Mouse (Mus musculus) right cerebral cortex, postnatal 10 days (tissue): ENCODE data around the gene Cbl.

Source experiments
- DNase-seq, 2 experiments: peaks; one replicate each; pipeline ENCODE4 v3.0.0; 2021; ENCODE audit warnings: low spot score in 2 of 2

Cbl gene

DNA sequence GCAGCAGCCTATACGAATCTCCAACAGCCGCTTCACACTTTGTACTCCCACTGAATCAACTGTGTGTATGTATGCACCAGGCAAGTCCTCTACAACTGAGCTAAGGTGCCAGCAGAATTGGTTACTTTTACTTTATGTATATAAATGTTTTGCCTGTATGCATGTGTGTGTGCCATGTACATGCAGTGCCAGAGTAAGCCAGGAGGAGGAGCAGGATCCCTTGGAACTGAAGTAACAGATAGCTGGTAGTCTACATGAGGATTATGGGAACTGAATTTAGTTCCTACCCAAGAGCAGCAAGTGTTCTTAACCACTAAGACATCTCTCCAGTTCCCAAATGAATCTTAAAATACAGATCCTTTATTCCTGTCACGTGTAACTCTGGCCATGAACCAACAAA is 51.6 kb downstream of the Cbl start:
- DNase-seq: no peak

DNA sequence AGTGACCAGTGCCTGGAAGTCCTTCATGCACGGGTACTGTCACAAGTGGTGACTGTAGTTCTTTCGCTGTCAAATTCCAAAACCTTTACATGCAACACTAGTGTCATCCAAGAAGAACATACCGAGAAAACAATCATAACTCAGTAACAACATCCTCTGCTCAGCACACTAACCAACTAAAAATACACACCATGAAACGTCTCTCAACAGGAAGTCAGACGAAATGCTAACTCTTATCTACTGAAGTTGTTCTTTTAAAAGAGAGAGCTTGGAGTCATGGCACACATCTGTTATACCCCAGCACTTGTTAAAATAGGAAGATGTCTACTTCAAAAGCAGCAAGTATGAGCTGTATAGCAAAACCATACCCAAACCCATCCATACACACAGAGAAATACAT is 52.3 kb downstream of the Cbl start:
- no peak for DNase-seq

DNA sequence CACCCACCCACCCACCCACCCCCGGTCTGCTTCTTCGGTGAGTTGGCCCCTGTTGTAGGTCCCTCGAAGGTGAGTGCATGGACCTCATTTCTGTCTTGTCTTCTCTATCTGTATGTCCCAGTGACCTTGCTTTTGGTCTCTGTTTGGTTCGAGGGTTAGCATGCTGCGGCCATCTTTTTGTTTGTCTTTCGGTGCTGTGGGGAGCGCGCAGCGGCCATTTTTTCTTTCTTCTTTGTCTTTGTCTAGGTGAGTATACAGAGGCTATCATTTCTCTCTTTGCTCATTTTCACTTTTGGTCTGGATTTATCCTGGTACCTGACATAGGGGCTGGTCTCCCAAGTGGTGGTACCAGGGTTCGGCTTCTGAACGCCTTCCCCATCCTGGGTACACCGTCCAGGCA is 55.0 kb downstream of the Cbl start:
- no peak for DNase-seq

DNA sequence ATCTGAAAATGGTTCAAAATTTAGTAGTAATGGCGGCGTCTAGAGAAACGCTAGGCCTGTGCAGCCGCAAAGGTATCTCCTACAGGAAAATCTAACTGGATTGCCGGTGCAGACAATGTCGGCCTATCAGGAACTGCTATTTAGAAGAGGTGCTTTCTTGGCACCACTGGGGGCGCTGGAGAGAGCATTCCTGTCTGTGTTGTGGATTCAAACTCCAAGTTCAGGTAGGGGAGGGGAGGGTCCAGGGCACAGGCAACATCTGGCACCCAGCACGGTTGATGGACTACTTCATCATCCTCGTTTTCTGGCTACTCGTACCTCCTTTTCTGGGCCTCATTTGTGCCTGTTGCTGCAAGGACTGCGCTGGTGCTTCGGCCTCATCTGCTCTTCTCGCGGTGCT is 55.5 kb downstream of the Cbl start:
- DNase-seq: peak in 1 of 2 experiments; percentile 36

DNA sequence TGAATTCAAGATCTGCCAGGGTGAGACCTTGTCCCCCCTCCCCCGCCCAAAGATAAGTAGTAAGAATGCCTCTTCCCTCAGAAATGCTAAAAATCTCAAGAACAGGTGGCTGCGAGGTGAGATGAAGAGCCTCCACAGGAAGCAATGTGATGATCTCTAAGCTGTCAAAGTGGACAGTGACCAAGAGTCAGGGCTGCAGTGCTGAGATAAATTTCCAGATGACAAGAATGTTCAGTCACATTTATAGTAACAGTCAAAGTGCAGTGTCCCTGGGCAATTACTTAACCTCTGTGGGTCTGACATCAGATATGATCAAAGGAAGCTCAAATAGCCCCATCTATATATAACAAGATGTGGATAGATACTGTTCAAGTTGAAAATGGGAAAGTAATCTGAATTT is 56.4 kb downstream of the Cbl start:
- no peak for DNase-seq

DNA sequence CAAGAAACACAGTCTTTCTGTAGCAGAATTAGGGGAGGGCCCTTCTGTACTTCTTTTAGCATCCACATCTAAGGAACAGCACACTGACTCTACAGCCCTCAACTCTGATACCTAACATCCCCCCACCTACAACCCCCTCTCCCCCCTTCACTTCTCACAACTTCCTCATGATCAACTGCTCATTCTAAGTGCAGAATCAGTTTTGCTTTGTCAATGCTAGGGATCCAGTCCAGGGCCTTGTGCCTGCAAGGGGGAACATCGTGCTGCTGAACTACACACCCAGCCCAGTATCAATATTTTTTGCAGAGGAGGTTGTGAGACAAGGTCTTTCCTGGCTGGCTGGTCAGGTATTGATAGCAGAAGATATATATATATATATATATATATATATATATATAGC is 57.9 kb downstream of the Cbl start:
- no peak for DNase-seq

GRCm38 (mm10) chr9:44175556-44175955 is 58.3 kb downstream of the Cbl start:
- DNase-seq: no peak

- no peak for DNase-seq
Observed at GRCm38 (mm10) chr9:44170691-44171151, 63.1 kb downstream of the Cbl start.

DNA sequence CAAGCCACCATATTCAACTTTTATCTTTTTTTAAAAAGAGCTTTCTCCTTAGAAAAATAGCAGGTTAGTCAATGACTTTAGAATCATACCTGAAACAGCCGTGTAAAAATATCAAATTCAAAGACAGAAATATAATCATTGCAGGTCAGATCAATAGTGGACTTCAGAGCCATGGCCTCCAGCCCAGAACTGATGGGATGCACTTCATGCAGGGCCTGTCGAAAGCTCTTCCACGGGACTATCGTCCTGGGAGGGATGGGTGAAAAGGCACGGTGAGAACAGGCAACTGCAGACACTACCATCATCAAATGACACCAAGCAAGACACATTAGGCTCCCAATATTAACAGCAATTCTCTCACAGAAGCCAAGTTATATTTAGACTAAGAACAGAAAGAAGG is 64.9 kb downstream of the Cbl start:
- no peak for DNase-seq

DNA sequence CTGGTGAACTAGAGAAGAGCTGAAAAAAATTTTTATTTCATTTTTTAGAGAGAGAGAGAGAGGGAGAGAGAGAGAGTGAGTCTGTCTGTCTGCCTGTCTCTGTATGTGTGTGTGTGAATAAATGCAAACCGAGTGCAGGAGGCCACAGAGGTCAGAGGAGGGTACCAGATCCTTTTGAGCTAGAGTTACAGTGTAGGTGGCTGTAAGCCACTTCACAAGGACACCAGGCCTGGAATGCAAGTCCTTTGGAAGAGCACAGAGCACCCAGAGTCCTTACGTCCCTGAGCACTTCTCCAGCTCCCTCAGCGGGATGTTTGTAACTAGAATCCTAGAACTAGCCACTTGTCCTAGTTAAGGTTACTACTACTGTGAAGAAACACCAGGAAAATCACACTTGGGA is 74.0 kb downstream of the Cbl start:
- no peak for DNase-seq

GRCm38 (mm10) chr9:44147290-44147689 is 86.6 kb downstream of the Cbl start:
- DNase-seq: no peak

DNA sequence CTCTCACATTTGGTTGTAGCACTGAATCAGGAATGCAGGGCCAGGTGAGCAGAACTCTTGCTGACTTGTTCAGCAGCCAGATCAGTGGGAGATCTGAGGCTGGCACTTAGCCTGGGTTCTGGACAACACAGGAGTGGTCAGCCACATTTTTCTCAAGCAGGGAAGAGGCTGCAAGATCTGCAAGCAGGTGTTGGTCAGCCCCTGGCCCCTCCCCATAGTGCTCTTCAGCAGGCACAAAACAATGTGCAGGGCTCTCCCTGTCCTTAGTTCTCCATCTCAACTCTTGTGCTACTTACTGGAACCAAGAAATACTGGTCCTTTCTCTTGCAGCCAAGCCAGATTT is 89.2 kb downstream of the Cbl start:
- no peak for DNase-seq

- no peak for DNase-seq
Observed at GRCm38 (mm10) chr9:44144023-44144717, 89.7 kb downstream of the Cbl start.

GRCm38 (mm10) chr9:44143421-44143820 is 90.4 kb downstream of the Cbl start:
- DNase-seq: no peak

- no peak for DNase-seq
Observed at GRCm38 (mm10) chr9:44141951-44142350, 91.9 kb downstream of the Cbl start.

GRCm38 (mm10) chr9:44137846-44138245 is 96.0 kb downstream of the Cbl start:
- no peak for DNase-seq

- DNase-seq: no peak
Observed at GRCm38 (mm10) chr9:44135731-44136411, 98.0 kb downstream of the Cbl start.

DNA sequence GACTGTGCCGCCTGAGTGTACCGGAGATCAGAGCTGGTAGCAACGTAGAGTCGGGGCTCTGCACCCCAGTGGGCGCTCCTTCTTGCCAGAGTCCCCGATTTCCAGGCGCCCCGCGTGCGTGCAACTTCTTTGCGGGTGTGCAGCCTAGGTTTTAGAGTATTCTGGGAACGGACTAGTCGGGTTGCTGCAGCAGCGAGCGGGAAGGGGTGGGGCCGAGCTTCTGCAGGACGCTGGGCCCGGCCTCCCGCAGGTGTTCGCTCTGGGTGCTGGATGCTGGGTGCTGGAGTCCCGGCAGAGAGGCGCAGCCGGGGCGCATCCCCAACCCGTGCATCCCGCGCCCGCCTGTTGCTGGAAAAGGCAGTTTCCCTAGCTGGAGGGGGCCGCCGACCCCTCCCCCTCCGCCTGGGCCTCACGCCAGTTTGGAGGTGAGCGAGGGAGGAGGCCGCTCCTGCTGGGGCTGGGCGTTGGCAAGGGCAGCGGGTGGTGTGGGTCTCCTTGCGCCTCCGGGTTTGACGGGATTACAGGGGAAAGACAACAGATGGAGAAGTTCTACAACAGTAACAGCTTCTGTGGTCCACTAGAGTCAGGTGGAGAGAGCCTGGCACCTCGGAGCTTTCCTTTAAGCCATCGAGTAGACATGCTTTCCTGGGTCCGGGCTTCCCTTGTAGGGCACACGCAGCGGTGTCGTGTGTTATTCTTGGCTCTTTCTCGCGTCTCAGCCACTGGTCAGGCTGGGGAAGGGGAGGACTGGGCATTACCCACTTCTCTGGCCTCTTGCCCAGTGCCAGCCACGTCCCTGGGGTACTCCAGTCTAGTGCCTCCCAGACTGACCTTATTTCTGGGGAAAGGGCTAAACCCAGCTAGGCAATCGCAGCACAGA is 98.8 kb downstream of the Cbl start:
- no peak for DNase-seq

- peak in 1 of 2 experiments; percentile 75 for DNase-seq
Observed at GRCm38 (mm10) chr9:44134101-44134850, 99.6 kb downstream of the Cbl start, which contains the start of gene Mcam. TSS of gene Mcam (plus strand) at chr9:44134469.

- DNase-seq: no peak
Observed at GRCm38 (mm10) chr9:44133287-44133686, 100.6 kb downstream of the Cbl start.

- DNase-seq: no peak
Observed at GRCm38 (mm10) chr9:44132200-44132599, 101.6 kb downstream of the Cbl start.

DNA sequence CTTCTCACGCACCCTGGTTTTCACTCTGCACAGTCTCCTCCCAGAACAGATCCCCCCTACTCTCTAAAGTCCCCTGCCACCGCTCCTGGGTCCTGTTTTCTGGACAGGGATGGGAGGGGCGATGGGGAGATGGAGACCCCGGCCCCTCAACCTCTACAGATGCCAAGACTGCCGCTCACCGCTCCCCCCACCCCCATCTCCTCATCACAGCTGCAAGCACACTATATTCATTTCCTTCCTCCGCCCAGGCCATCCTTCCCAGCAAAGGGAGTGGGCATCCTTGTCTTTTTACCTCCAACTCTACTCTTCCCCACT is 102.6 kb downstream of the Cbl start:
- DNase-seq: no peak
